Mouse (Mus musculus) midbrain, embryonic 14.5 days (tissue): Measurements from ENCODE around the gene Olfr887. TPM values are rescaled to one million over a fixed set of nuclear protein-coding genes. Genes with fewer than 3 reads are reported as not detected.

Experiments used
- ATAC-seq: fragments of 200-750 bp; cut with Nextera tagmentation; 2 replicates; pipeline ENCODE4 v1.8.0; 2017; ENCODE audit warnings: moderate number of reproducible peaks, moderate library complexity; ENCODE audit not compliant: low FRiP score, low TSS enrichment
- DNase-seq: peaks from one replicate; pipeline ENCODE4 v3.0.0-alpha.2; 2015
- H3K27ac ChIP-seq: fragments of 300-500 bp; sonication (generic); replicated peaks from 2 replicates; pipeline ENCODE4 v1.5.1; 2014; ENCODE audit warnings: mild to moderate bottlenecking, low read depth, low read length, moderate library complexity
- H3K27me3 ChIP-seq: fragments of 300-500 bp; sonication (generic); 2 replicates; pipeline ENCODE4 v1.6.1; 2014; ENCODE audit warnings: low read length, control low read depth, mixed read lengths; ENCODE audit not compliant: control insufficient read depth, insufficient read depth
- H3K36me3 ChIP-seq: fragments of 300-500 bp; sonication (generic); 2 replicates; pipeline ENCODE4 v1.6.1; 2014; ENCODE audit warnings: low read length, control low read depth; ENCODE audit not compliant: control insufficient read depth, insufficient read depth
- H3K4me1 ChIP-seq: fragments of 300-500 bp; sonication (generic); 2 replicates; pipeline ENCODE4 v1.6.1; 2014; ENCODE audit warnings: mild to moderate bottlenecking, antibody characterized with exemption, low read length, control low read depth; ENCODE audit not compliant: control insufficient read depth, insufficient read depth
- H3K4me2 ChIP-seq: fragments of 300-500 bp; sonication (generic); 2 replicates; pipeline ENCODE4 v1.6.1; 2014; ENCODE audit warnings: mild to moderate bottlenecking, low read length, moderate library complexity
- H3K4me3 ChIP-seq: fragments of 300-500 bp; sonication (generic); replicated peaks from 2 replicates; pipeline ENCODE4 v1.5.1; 2014; ENCODE audit warnings: low read depth, low read length
- H3K9ac ChIP-seq: fragments of 300-500 bp; sonication (generic); replicated peaks from 2 replicates; pipeline ENCODE4 v1.6.1; 2014; ENCODE audit warnings: mild to moderate bottlenecking, low read length, moderate library complexity
- H3K9me3 ChIP-seq: fragments of 300-500 bp; sonication (generic); 2 replicates; pipeline ENCODE4 v1.6.1; 2016; ENCODE audit warnings: low read length, control low read depth, mixed read lengths; ENCODE audit not compliant: control insufficient read depth
- WGBS: fragments of 180-500 bp; shearing (Covaris S2); extraction: QIAGEN DNeasy Blood & Tissue Kit; methylation state at CpG from one replicate; pipeline ENCODE4 v1.1.7; 2014; 5-methylcytosine and 5-hydroxymethylcytosine counted together
- polyA plus RNA-seq: library from polyadenylated mRNA; unstranded; fragments of >200 nt; fragmentation: Nextera tagmentation; extraction: Ambion mirVana; gene quantifications from 2 replicates; pipeline ENCODE4 v1.2.1, GENCODE M21; 2014

Olfr887 gene
- polyA plus RNA-seq = not detected in 2 replicates

GRCm38 (mm10) chr9:38083772-38084171 lies at the start of gene Olfr887:
TSS of gene Olfr887 (plus strand) at chr9:38084072.
- Histone ChIP-seq H3K9me3 (no peaks in the 10 kb centered on the region), H3K36me3 (no peaks in the 10 kb centered on the region), H3K4me2 (no peak within 1 kb of the TSS), H3K27me3 (no peaks in the 10 kb centered on the region), H3K4me3 (no peak within 1 kb of the TSS), H3K27ac (no peak within 1 kb of the TSS), H3K4me1 (no peaks in the 10 kb centered on the region), H3K9ac (no peak within 1 kb of the TSS)
- DNase-seq = no peak
- ATAC-seq = no peak
- WGBS = 83% methylated on average over 1 of the region's 1 CpGs

GRCm38 (mm10) chr9:38046255-38046654 lies 37.6 kb upstream of the Olfr887 start, which contains the start of gene Olfr884:
TSS of gene Olfr884 (plus strand) at chr9:38046555.
- no peaks in the 10 kb centered on the region for H3K4me1 ChIP-seq
- H3K4me2 ChIP-seq = no peak within 1 kb of the TSS
- H3K9me3 ChIP-seq = no peaks in the 10 kb centered on the region
- no peaks in the 10 kb centered on the region for H3K36me3 ChIP-seq
- H3K9ac ChIP-seq = no peak within 1 kb of the TSS
- DNase-seq (no peak), ATAC-seq (no peak)
- H3K27ac ChIP-seq = no peak within 1 kb of the TSS
- H3K27me3 ChIP-seq = no peaks in the 10 kb centered on the region
- no peak within 1 kb of the TSS for H3K4me3 ChIP-seq
- WGBS = 71% methylated on average over 1 of the region's 1 CpGs

GRCm38 (mm10) chr9:38061022-38061421 lies 22.9 kb upstream of the Olfr887 start, which contains the start of gene Olfr885:
TSS of gene Olfr885 (plus strand) at chr9:38061322.
- no peak within 1 kb of the TSS for H3K4me2 ChIP-seq
- WGBS = 93% methylated on average over 3 of the region's 3 CpGs
- H3K4me1 ChIP-seq = no peaks in the 10 kb centered on the region
- ATAC-seq (no peak), DNase-seq (no peak)
- no peak within 1 kb of the TSS for H3K27ac ChIP-seq
- H3K36me3 ChIP-seq = no peaks in the 10 kb centered on the region
- H3K9me3 ChIP-seq = no peaks in the 10 kb centered on the region
- no peak within 1 kb of the TSS for H3K4me3 ChIP-seq
- H3K9ac ChIP-seq = no peak within 1 kb of the TSS
- H3K27me3 ChIP-seq = no peaks in the 10 kb centered on the region

- DNase-seq (no peak), ATAC-seq (no peak)
- Histone ChIP-seq H3K27me3 (no peaks in the 10 kb centered on the region), H3K9me3 (no peaks in the 10 kb centered on the region), H3K4me3 (no peak within 1 kb of the TSS), H3K9ac (no peak within 1 kb of the TSS), H3K36me3 (no peaks in the 10 kb centered on the region), H3K4me2 (no peak within 1 kb of the TSS), H3K27ac (no peak within 1 kb of the TSS), H3K4me1 (no peaks in the 10 kb centered on the region)
- 76% methylated on average over 1 of the region's 1 CpGs for WGBS
Observed at GRCm38 (mm10) chr9:38107828-38108227, 24.0 kb downstream of the Olfr887 start, which contains the start of gene Olfr888. TSS of gene Olfr888 (plus strand) at chr9:38108128.

GRCm38 (mm10) chr9:38114898-38115297 lies 31.0 kb downstream of the Olfr887 start, which contains the start of gene Olfr889:
TSS of gene Olfr889 (plus strand) at chr9:38115198.
- Histone ChIP-seq H3K4me1 (no peaks in the 10 kb centered on the region), H3K27me3 (no peaks in the 10 kb centered on the region), H3K4me2 (no peak within 1 kb of the TSS), H3K36me3 (no peaks in the 10 kb centered on the region), H3K27ac (no peak within 1 kb of the TSS), H3K9me3 (no peaks in the 10 kb centered on the region), H3K9ac (no peak within 1 kb of the TSS), H3K4me3 (no peak within 1 kb of the TSS)
- DNase-seq = no peak
- no peak for ATAC-seq

Other genes starting within 250 kb of the Olfr887 start
- not detected in 2 replicates for gene Olfr877, start 229.8 kb upstream of the Olfr887 start, polyA plus RNA-seq
- gene Olfr145, start 187.3 kb upstream of the Olfr887 start, polyA plus RNA-seq = not detected in 2 replicates
- 0.28 TPM in 1 of 2 replicates, not detected in the other for gene Olfr878, start 166.2 kb upstream of the Olfr887 start, polyA plus RNA-seq
- gene Olfr881, start 92.2 kb upstream of the Olfr887 start, polyA plus RNA-seq = not detected in 2 replicates
- gene Olfr883, start 58.3 kb upstream of the Olfr887 start, polyA plus RNA-seq = not detected in 2 replicates
- not detected in 2 replicates for gene Olfr884, start 37.5 kb upstream of the Olfr887 start, polyA plus RNA-seq
- not detected in 2 replicates for gene Olfr885, start 22.8 kb upstream of the Olfr887 start, polyA plus RNA-seq
- gene Olfr888, start 24.1 kb downstream of the Olfr887 start, polyA plus RNA-seq = not detected in 2 replicates
- gene Olfr889, start 31.1 kb downstream of the Olfr887 start, polyA plus RNA-seq = 0.04 and 0.05 TPM in 2 replicates
- not detected in 2 replicates for gene Olfr890, start 58.4 kb downstream of the Olfr887 start, polyA plus RNA-seq
- not detected in 2 replicates for gene Olfr891, start 96.7 kb downstream of the Olfr887 start, polyA plus RNA-seq
- not detected in 2 replicates for gene Olfr893, start 124.3 kb downstream of the Olfr887 start, polyA plus RNA-seq
- not detected in 2 replicates for gene Olfr894, start 134.0 kb downstream of the Olfr887 start, polyA plus RNA-seq
- gene Olfr143, start 168.7 kb downstream of the Olfr887 start, polyA plus RNA-seq = not detected in 2 replicates
- gene Olfr895, start 183.8 kb downstream of the Olfr887 start, polyA plus RNA-seq = not detected in 2 replicates
- gene Olfr896-ps1, start 207.0 kb downstream of the Olfr887 start, polyA plus RNA-seq = not detected in 2 replicates
- not detected in 2 replicates for gene Olfr25, start 245.0 kb downstream of the Olfr887 start, polyA plus RNA-seq